Mouse (Mus musculus) E14TG2a.4 (cell line): ENCODE results near the gene Kctd17.

Experiments used
- CTCF ChIP-seq: conservative IDR thresholded peaks from 2 replicates; pipeline ENCODE4 v1.5.1; 2014; ENCODE audit warnings: low read length
- POU5F1 ChIP-seq: IDR thresholded peaks from 2 replicates; pipeline ENCODE4 v1.6.1; 2014; ENCODE audit warnings: low read length, borderline replicate concordance

DNA sequence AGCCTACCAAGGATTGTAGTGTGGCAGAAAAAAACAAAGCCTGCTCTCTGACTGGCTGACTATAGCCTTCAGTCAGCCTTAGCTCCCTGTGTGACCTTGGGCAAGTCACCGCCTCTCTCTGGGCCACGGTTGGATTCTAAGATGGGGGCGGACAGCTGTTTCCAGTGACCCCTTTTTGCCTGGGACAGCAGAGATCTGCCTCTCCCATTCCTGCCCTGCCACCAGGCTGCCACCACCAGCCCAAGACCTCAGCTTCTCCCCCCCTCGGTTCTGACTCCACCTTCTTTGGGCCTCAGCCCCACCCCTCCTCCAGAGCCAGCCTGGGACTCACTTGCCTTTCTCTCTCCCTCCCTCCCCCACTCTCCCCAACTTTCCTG is 9.6 kb downstream of the Kctd17 start:
- TF ChIP-seq POU5F1, result no peak
- no peak for TF ChIP-seq CTCF
